Mouse (Mus musculus): Measurements from ENCODE around the gene Eme1.
"Not testable (repeated sequence)": the region's sequence is repeated elsewhere in the genome, so short reads cannot be mapped to it uniquely, and the experiment has no call there.

Eme1 gene

GRCm38 (mm10) chr11:94651241-94651640 lies 2.5 kb downstream of the Eme1 start:
- CTCF ChIA-PET, result not testable (repeated sequence)

GRCm38 (mm10) chr11:94646457-94646856 lies 7.3 kb downstream of the Eme1 start:
- CTCF ChIA-PET, result no interaction called here

GRCm38 (mm10) chr11:94644461-94645219 lies 9.1 kb downstream of the Eme1 start:
- CTCF ChIA-PET, result no interaction called here

GRCm38 (mm10) chr11:94634431-94634830 lies 19.3 kb downstream of the Eme1 start:
- CTCF ChIA-PET, result no interaction called here

GRCm38 (mm10) chr11:94632988-94633387 lies 20.8 kb downstream of the Eme1 start:
- CTCF ChIA-PET, result no interaction called here

GRCm38 (mm10) chr11:94631969-94632368 lies 21.8 kb downstream of the Eme1 start:
- CTCF ChIA-PET, result no interaction called here

GRCm38 (mm10) chr11:94630199-94631011 lies 23.4 kb downstream of the Eme1 start:
- CTCF ChIA-PET, result interaction anchor here (0.6 to 1.0 kb wide), 2 partner anchors 23 to 115 kb away, joined by 3 to 18 read pairs; partner anchors contain the start of genes Eme1 and Mrpl27

- CTCF ChIA-PET, result interaction anchor here (0.6 to 1.0 kb wide), 3 partner anchors 24 to 115 kb away, joined by 3 to 18 read pairs (median 6); partner anchors contain the start of genes Eme1 and Mrpl27
Observed at GRCm38 (mm10) chr11:94629884-94630198, 23.9 kb downstream of the Eme1 start.

GRCm38 (mm10) chr11:94629199-94629883 lies 24.4 kb downstream of the Eme1 start, which contains the start of gene Lrrc59:
Lrrc59 (plus strand) TSS chr11:94629767.
- CTCF ChIA-PET, result interaction anchor here (1.0 kb wide), 2 partner anchors 24 to 52 kb away, joined by 3 to 6 read pairs; partner anchors contain the start of genes Eme1 and Mrpl27

- CTCF ChIA-PET, result no interaction called here
Observed at GRCm38 (mm10) chr11:94622162-94622561, 31.6 kb downstream of the Eme1 start.

GRCm38 (mm10) chr11:94621458-94621852 lies 32.3 kb downstream of the Eme1 start:
- CTCF ChIA-PET, result interaction anchor here (1.2 kb wide), 1 partner anchor 32 kb away, joined by 3 read pairs; no protein-coding TSS in a partner anchor

GRCm38 (mm10) chr11:94620766-94621457 lies 32.9 kb downstream of the Eme1 start:
- CTCF ChIA-PET, result interaction anchor here (1.2 kb wide), 1 partner anchor 31 kb away, joined by 3 read pairs; no protein-coding TSS in a partner anchor

- CTCF ChIA-PET, result interaction anchor here (0.6 kb wide), 1 partner anchor 112 kb away, joined by 4 read pairs; no protein-coding TSS in a partner anchor
Observed at GRCm38 (mm10) chr11:94617646-94618045, 36.1 kb downstream of the Eme1 start.

GRCm38 (mm10) chr11:94615494-94615893 lies 38.3 kb downstream of the Eme1 start:
- CTCF ChIA-PET, result no interaction called here

- CTCF ChIA-PET, result no interaction called here
Observed at GRCm38 (mm10) chr11:94614603-94615002, 39.2 kb downstream of the Eme1 start.

- CTCF ChIA-PET, result interaction anchor here (0.7 to 1.2 kb wide), 3 partner anchors 15 to 530 kb away, joined by 3 to 6 read pairs (median 5); no protein-coding TSS in a partner anchor
Observed at GRCm38 (mm10) chr11:94610744-94611740, 42.7 kb downstream of the Eme1 start.

GRCm38 (mm10) chr11:94602356-94602955 lies 51.3 kb downstream of the Eme1 start:
- CTCF ChIA-PET, result interaction anchor here (0.7 to 0.9 kb wide), 2 partner anchors 10 to 919 kb away, joined by 3 to 6 read pairs; no protein-coding TSS in a partner anchor

GRCm38 (mm10) chr11:94601321-94602281 lies 52.2 kb downstream of the Eme1 start, which contains the start of gene Acsf2:
Acsf2 (minus strand) TSS chr11:94601871.
- CTCF ChIA-PET, result interaction anchor here (0.9 kb wide), 1 partner anchor 9 kb away, joined by 3 read pairs; no protein-coding TSS in a partner anchor

Measured in spleen, embryonic (tissue).